Mouse (Mus musculus): ENCODE results near the gene Ltbp4.

Ltbp4 gene

DNA sequence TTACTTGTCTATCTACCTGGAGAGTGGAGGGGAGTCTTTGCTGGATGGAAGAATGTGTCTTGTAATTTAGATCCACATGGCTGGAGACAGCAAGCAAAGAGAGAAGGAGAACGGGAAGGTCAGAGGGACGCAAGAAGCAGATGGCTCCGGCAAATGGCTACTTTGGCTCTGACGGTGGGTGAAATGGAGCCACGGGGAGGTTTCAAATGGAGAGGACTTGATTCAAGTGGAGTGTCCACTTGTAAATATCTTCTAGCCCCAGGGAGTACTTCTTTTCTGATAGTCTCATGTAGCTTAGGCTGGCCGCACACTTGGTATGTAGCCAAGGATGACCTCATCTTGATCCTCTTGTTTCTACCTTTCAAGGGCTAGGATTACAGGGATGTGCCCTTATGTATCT is 38.7 kb downstream of the Ltbp4 start:
- no peak for DNase-seq (ENCODE audit: low spot score)

DNA sequence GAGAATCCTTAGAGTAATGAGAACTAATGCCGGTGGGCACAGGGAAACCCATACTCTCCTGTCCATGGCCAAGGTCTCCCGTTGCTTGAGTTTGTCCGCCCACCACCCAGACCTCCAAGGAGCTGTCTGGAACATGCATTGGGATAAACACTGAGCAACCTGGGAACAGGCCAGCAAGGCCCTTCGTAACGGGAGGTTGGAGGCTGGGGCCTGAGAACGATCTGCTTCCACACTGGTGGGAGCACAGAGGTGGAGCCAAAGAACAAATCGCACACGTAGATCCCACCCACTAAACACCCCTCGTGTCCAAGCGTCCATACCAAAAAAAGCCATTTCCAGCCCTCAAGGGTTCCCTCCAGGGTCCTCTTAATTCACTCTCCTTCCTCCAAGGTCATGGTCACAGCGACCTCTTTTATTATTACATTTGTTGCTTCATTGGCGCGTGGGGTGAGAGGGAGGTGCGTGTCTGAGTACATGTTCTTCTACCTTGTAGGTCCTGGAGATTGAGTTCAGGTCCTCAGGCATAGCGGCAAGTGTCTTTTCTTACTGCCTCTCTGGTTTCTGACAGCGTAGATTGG is 39.4 kb downstream of the Ltbp4 start:
- DNase-seq (ENCODE audit: low spot score): no peak

DNA sequence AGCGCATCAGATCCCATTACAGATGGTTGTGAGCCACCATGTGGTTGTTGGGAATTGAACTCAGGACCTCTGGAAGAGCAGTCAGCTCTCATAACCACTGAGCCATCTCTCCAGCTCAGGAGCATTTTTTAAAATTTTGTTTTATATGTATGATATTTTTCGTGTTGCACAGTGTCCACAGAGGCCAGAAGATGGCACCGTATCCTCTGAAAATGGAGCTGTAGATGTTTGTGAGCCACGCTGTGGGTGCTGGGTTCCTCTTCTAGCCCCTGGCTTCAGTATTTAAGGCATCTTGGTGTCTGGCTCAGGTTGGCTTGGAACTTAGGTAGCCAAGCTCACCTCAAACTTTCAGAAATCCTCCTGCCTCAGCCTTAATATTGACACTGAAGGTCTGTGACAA is 41.0 kb downstream of the Ltbp4 start:
- no peak for DNase-seq (ENCODE audit: low spot score)

DNA sequence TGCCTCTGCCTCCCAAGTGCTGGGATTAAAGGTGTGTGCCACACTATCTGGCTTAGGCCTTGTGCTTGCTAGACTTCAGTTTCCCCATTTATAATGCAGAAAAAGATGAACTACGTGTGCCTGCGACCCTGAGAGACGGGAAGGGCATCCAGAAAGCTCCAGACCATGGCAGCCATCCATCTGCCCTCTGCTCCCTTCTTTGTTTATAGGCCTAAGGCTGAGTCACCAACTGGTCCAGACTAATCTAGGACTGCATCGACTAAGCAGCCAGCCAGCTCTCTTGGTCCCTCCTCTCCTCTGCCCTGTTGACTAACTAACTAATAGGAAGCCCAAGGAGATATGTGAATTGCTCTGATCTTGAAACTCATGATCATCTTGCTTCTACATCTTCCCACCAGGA is 41.5 kb downstream of the Ltbp4 start:
- DNase-seq (ENCODE audit: low spot score): no peak

DNA sequence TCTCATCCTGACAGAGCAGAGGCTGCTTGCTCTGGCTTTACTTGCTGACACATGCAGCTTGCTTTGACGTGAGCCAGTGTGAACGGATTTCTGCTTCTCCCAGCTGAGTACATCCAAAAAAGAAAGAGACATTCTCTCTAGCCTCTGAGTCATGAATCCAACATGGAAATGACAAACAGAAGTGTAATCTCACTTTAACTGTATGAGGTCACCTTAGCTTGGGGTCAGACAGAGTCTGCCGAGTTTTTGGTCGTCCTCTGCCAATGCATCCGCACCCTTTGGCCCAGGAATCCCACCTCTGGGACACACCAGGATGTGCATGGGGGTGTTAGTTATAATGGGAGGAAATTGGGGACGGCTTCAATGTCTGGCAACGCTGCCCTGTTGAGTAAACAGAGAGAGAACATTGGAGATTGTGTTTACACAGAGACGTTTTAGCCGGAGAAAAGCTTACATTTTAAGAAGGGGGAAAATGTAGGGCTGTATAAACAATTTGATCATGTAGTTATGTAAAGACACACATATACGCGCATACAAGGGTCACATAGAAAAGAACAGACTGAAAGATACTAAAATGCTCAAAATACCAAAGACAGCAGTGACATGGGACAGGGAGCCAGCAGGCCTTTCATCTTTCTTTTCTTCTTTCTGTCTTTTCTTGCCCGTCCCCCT is 45.6 kb downstream of the Ltbp4 start:
- no peak for DNase-seq (ENCODE audit: low spot score)

DNA sequence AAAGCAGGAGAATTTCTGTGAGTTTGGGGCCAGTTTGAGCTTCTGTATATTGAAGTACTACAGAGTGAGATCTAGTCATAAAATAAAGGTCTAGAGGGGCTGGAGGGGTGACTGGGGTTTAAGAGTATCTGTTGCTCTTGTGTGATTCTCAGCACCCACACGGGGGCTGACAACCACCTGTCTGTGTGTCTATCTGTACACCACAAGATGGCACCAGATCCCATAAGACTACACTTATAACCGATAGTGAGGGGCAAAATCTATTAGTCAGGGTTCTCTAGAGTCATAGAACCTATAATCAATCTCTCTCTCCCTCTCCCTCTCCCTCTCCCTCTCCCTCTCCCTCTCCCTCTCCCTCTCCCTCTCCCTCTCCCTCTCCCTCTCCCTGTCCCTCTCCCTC is 46.9 kb downstream of the Ltbp4 start:
- no peak for DNase-seq (ENCODE audit: low spot score)

DNA sequence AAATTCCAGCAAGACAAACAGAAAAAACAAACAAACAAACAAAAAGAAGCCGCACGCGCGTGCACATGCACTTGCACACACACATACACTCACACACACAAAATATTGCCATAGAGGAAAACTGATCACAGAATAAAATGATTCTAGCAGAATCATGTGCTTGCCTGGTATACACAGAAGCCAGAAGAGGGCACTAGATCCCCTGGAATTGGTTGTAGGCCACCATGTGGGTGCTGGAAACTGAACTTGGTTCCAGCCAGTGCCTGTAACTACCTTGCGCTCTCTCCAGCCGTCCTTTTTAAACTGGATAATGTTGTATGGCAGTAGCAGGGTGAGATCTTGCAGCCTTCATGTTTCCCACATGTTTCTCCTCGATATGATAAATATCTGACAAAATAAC is 48.8 kb downstream of the Ltbp4 start:
- DNase-seq (ENCODE audit: low spot score): no peak

DNA sequence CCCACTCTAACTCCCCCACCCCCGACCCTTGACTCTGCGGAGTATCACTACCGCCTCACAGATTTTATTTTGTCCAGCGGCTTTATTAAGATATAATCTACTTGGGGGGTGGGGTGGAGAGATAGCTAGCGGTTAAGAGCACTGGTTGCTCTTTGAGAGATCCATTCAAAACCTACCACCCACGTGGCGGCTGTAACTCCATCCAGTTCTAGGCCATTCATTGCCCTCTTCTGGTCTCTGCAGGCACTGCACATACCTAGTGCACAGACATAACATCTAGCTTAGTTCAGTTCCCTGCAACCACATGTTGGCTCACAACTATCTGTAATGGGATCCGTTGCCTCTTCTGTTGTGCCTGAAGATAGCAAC is 51.8 kb downstream of the Ltbp4 start:
- DNase-seq (ENCODE audit: low spot score): no peak

DNA sequence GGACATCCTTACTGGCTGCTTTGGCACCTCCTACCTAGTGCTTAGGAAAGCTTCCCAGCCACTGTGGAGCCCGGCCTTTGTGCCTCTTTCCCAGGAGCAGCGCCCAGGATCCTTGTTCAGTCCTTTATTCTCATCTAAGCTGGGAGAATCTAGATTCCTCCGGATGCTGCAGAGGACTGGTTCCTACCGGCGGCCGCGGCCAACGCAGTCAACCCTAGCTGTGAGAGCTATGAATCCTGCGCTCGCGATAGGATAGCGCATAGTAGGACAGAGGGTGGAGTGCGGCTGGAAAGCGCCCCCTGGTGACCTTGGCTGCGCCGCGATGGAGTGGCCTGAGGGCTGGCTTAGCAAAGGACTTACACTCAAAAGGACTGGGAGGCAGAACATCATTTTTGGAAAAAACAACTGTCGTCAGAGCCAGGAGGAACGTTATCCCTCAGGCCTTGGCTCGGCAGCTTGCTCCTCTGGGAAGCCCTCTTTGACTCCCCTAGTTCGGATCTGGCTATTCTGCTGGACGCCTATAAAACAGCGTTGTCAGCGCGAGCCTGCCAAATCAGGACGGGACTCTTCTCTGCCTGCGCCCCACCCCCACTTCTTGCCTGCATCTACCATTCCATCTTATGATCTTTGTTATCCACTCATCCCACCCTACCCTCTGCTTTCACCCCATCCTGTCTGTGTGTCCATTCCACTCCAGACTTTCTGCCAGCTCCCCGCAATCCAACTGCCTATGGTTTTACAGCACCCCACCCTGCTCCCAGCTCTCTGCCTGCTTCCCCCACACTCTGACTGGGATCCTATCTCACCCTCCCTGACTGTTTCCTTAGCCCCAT is 52.4 kb downstream of the Ltbp4 start:
- no peak for DNase-seq (ENCODE audit: low spot score)

DNA sequence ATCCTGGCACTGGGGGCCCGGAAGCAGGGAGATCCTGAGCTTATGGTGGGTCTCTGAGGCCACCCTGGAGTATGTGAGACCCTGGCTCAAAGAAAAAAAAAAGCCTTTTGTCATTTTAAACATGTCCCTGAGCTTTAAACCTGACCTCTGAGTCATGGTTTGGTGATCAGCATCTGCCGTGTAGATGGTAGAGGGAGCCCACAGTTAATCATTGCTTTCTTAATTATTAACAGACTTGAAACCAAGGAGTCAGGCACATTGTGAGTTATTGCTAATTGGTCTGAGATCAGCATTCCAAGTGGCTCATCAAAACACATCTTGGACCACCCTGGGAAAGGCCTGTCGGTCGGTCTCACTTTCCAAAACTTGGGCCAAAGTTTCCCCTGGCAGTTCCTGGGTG is 55.3 kb downstream of the Ltbp4 start:
- no peak for DNase-seq (ENCODE audit: low spot score)

DNA sequence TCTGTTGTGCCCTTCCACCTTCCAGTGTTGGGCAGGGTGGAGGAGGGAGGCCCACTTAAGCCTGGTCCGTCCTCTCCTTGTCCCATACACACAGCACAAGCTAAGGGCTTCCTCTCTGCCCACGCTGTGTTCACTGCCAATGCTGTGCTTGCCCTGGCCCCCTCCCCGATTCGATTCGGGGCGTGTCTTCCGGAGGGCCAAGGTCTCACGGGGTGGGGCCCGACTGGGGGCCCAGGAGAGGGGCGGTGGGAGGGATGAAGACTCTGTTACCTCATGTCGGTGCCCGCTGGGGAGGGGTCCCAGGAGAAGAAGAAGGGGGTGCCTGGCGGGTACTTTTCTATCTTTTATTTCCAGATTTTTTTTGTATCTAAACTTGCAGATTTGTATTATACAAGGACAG is 55.8 kb downstream of the Ltbp4 start:
- no peak for DNase-seq (ENCODE audit: low spot score)

DNA sequence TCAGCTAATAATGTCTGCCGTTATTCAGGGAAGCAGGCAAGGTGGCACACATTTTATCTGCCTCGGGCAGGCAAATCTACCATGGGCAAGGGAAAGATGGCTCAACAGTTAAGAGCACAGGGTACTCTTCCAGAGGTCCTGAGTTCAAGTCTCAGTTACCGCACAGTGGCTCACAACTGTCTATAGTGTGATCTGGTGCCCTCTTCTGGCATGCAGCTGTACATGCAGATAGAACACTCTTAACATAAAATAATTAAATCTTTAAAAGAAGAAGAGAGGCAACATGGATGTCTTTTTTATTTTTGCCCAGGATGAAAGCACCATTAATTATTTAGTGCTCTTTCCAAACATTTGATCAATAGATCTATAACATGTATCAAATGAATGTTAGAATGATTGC is 60.3 kb downstream of the Ltbp4 start:
- no peak for DNase-seq (ENCODE audit: low spot score)

DNA sequence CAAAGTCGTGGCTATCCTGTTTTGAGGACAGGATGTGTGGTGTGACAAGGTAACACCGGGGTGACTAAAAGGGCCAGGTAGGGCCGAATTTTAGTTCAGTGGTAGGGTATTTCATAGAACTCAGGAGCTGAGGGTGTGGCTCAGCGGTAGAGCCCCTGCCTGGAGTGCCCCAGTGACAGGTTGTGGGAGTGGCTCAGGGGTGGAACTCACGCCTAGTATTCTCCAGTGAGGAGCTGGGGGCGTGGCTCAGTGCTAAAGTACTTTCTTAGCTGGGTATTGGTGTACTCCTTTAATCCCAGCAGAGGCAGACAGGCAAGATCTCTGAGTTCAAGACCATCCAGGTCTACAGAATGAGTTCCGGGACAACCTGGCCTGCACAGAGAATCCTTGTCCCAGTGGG is 61.5 kb downstream of the Ltbp4 start:
- no peak for DNase-seq (ENCODE audit: low spot score)

DNA sequence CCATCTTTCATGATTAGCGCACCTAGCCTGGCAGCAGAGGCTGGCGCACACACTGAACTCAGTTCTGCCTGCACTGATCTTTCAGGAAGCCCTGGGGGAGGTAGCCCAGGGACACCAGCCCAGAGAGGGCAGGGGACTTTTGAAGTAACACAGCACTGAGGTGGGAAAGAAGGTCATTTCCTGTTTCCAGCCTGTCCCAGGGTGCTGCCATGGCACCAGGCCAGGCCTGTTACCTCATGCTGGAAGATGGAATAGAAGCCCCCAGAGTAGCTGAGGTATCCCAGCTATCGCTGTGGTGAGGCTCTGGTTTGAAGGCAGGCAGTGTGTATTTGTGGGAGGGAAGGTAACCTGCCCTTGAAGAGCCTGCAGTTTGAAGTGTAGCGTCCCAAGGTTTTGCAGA is 62.6 kb downstream of the Ltbp4 start:
- DNase-seq (ENCODE audit: low spot score): no peak

DNA sequence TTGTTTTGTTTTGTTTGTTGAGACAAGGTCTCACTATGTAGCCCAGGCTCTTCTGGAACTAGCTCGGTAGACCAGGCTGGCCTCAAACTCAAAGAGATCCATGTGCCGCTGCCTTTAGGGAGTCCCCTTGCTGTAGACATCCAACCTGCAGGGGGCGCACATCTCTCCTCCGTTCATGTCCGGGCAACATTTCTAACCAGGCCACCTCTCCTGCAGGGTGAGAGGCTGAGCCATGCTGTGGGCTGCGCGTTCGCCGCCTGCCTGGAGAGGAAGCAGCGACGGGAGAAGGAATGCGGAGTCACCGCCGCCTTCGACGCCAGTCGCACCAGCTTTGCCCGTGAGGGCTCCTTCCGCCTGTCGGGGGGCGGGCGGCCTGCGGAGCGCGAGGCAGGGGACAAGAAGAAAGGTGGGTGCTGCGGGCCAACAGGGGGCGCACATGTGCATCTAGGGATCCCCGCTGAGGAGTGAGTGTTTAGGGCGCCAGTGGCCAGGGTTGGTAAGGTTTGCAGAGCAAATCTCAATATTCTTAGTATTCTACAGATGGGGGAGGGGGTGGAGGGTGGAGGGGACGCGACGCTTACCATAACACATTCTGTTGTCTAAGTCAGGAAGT is 63.6 kb downstream of the Ltbp4 start:
- no peak for DNase-seq (ENCODE audit: low spot score)

DNA sequence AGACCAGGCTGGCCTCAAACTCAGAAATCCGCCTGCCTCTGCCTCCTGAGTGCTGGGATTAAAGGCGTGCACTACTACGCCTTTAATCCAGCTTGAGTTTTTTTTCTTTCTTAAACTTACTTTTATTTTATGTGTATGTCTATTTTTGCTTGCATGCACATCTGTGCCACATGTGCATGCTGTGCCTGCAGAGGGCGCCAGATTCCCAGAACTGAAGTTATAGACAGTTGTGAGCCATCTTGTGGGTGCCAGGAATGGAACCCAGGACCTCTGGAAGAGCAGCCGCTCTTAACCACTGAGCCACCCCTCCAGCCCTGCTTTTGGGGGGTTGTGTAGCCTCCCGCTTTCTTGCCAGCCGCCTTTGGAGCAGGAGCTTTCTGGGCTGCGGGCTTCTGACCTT is 66.1 kb downstream of the Ltbp4 start:
- DNase-seq (ENCODE audit: low spot score): no peak

DNA sequence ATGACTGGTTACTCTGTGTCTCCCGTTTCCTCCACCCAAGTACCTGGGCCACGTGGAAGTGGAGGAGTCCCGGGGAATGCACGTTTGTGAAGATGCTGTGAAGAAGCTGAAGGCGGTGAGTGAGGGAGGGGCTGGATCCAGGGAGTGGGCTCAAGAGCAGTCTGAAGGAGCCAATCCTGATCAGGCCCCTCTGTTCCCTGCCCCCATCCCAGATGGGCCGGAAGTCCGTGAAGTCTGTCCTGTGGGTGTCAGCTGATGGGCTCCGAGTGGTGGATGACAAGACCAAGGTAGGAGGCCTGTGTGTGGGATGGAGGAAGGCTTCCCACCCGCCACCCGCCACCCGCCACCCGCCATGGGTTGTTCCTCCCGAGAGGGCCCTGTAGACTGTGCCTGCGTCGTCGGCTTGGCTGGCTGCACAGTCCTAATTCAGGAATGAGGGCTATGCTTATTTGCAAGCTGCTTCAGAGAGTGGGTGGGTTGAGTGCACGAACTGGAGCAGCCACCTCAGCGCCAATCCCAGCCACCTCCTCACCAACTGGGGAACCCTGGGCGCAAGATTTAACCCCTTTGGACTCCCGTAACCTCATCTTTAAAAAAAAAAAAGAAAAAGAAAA is 70.9 kb downstream of the Ltbp4 start:
- DNase-seq (ENCODE audit: low spot score): no peak

DNA sequence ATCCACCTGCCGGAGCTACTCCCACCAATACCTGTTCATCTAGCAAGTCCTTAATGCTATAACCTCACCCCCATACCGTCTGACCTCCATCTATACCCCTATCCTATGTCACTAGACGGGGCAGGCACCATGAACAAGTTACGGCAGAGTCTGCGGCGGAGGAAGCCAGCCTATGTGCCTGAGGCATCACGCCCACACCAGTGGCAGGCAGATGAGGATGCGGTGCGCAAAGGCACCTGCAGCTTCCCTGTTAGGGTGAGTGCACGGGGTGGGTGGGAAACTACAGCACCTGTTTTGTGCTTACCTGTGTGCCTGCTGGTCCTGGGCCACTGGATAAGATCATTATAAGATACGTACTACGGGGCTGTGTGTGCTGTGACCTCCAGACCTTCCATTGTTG is 72.7 kb downstream of the Ltbp4 start:
- no peak for DNase-seq (ENCODE audit: low spot score)

DNA sequence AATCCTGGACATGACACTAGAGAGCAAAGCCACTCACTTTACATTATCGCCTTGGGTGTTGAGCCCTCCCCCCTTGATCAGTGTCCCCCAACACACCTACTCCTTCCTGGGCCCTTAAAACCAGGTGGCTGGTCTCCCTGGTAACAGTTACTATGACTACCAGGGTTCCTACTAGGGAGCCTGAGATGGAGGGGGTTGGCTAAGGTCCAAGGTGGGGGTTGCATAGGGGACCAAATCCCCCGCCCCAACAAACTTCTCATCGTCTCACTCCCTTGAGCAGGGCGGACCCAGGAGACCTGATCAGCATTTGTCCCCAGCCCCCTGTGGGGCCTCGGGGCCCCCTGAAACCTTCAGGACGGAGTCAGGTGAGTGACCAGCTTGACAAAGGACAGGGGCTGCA is 75.6 kb downstream of the Ltbp4 start:
- DNase-seq (ENCODE audit: low spot score): no peak

DNA sequence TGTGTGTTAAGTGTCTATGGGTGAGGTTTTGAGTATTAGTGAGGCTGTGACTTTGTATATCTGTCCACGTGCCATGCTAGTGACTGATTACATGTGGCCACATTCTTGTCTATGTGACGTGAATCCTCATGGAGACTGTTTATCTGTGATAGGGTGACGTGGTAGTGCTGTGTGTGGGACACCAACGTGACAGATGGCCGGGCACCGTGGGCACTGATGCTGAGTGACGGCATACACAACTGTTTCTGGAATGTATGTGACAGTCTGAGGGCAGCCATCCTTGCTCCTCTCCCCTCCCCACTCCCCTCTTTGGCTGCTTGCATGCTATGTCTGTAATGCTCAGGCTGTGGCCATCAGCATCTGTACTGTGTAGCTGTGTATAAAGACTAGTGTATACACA is 76.6 kb downstream of the Ltbp4 start:
- DNase-seq (ENCODE audit: low spot score): no peak

DNA sequence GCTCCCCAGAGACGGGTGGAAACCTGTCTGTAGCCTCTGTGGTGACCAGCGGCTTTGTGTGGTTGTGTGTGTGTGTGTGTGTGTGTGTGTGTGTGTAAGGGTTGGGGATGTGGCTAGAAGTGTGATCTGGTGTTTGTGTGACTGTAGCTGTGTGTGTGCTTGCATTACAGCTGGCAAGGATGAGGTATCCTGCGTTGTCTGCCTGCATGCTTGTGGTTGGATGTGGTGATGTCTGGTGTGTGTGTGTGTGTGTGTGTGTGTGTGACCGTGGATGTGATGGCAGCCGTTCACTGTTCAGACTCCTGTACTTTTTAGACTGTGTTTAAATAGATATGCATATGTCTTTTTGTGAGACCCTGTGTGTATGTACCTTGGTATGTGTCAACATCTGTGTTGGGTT is 77.7 kb downstream of the Ltbp4 start:
- no peak for DNase-seq (ENCODE audit: low spot score)

DNA sequence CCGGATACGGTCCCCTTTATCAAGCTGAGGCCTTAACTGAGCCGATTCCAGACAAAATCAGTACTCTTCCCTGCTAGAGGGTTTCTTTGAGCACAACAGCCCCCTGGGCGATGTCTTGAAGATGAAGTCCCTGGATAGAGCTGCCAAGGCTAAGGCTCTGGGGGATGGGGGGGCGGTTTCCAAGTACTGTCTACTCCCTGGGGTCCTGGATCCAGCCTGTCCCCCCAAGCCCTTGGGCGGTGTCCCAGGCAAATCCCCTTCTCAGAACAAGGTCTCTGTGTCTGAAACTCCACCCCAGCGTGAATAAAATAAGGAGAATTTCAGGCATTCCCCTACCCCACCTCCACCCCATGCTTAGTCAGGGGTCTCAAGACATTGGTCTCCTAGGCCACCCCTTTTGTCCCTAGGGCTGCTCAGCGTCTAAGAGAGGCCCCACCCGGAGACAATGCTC is 78.2 kb downstream of the Ltbp4 start:
- no peak for DNase-seq (ENCODE audit: low spot score)
